Mouse (Mus musculus): ENCODE measurements around the gene Crip1. TPM values are rescaled to one million over a fixed set of nuclear protein-coding genes. Genes with fewer than 3 reads are reported as not detected.
A peak's percentile ranks its signal among the peaks of the same experiment; 100 is the strongest.

Crip1 gene
- polyA plus RNA-seq, 1 experiment from 2014 or later, result 53.4 TPM

GRCm38 (mm10) chr12:113163561-113164006, 17.5 kb downstream of the Crip1 start:
- Histone ChIP-seq H3K4me2 (no peak overlapping the region), H3K27me3 (replicated peaks) (no peaks in the 10 kb centered on the region), H3K27ac (replicated peaks) (peak overlapping the region; percentile 81), H3K9ac (replicated peaks) (peak overlapping the region; percentile 17; the same call in 1 of the 2 replicates), H3K36me3 (no peaks in the 10 kb centered on the region), H3K9me3 (replicated peaks) (no peaks in the 10 kb centered on the region), H3K4me1 (0 out of 2 replicates have a peak, but pooled peaks cover 4% of the 10 kb centered on the region), H3K4me3 (replicated peaks) (no peak overlapping the region)
- peak; percentile 68; the same call in 1 of the 2 replicates for ATAC-seq (ENCODE audit: low FRiP score)
- 62% methylated on average over 11 of the region's 11 CpGs for WGBS

- Histone ChIP-seq H3K9ac (replicated peaks) (no peak overlapping the region), H3K4me2 (no peak overlapping the region), H3K36me3 (no peaks in the 10 kb centered on the region), H3K27me3 (replicated peaks) (no peaks in the 10 kb centered on the region), H3K27ac (replicated peaks) (no peak overlapping the region), H3K4me1 (0 out of 2 replicates have a peak, but pooled peaks cover 2% of the 10 kb centered on the region), H3K9me3 (replicated peaks) (no peaks in the 10 kb centered on the region), H3K4me3 (replicated peaks) (no peak overlapping the region)
- no peak for ATAC-seq (ENCODE audit: low FRiP score)
- WGBS, result 83% methylated on average over 9 of the region's 9 CpGs
These were observed 22.0 kb downstream of the Crip1 start for GRCm38 (mm10) chr12:113168031-113168536.

GRCm38 (mm10) chr12:113176960-113177725, 31.0 kb downstream of the Crip1 start:
- Histone ChIP-seq H3K9me3 (replicated peaks) (no peaks in the 10 kb centered on the region), H3K9ac (replicated peaks) (no peak overlapping the region), H3K27me3 (replicated peaks) (no peaks in the 10 kb centered on the region), H3K4me1 (no peaks in the 10 kb centered on the region), H3K4me2 (no peak overlapping the region), H3K4me3 (replicated peaks) (no peak overlapping the region), H3K36me3 (no peaks in the 10 kb centered on the region), H3K27ac (replicated peaks) (no peak overlapping the region)
- no peak for ATAC-seq (ENCODE audit: low FRiP score)
- WGBS, result 91% methylated on average over 18 of the region's 18 CpGs

- Histone ChIP-seq H3K9ac (replicated peaks) (no peak overlapping the region), H3K27ac (replicated peaks) (no peak overlapping the region), H3K4me1 (peaks cover 7% of the 10 kb centered on the region), H3K36me3 (no peaks in the 10 kb centered on the region), H3K4me3 (replicated peaks) (no peak overlapping the region), H3K9me3 (replicated peaks) (no peaks in the 10 kb centered on the region), H3K27me3 (replicated peaks) (no peaks in the 10 kb centered on the region), H3K4me2 (no peak overlapping the region)
- 77% methylated on average over 4 of the region's 4 CpGs for WGBS
- no peak for ATAC-seq (ENCODE audit: low FRiP score)
These were observed 34.9 kb downstream of the Crip1 start for GRCm38 (mm10) chr12:113181020-113181419.

GRCm38 (mm10) chr12:113184945-113185344, 38.8 kb downstream of the Crip1 start:
- no peak for ATAC-seq (ENCODE audit: low FRiP score)
- H3K9ac ChIP-seq (replicated peaks), result no peak overlapping the region
- peak overlapping the region; percentile 78 for H3K4me2 ChIP-seq
- H3K27me3 ChIP-seq (replicated peaks), result no peaks in the 10 kb centered on the region
- H3K27ac ChIP-seq (replicated peaks), result no peak overlapping the region
- H3K4me1 ChIP-seq, result peaks cover 34% of the 10 kb centered on the region
- H3K36me3 ChIP-seq, result peaks cover 19% of the 10 kb centered on the region
- WGBS, result 67% methylated on average over 5 of the region's 5 CpGs
- no peaks in the 10 kb centered on the region for H3K9me3 ChIP-seq (replicated peaks)
- peak overlapping the region; percentile 78; the same call in 1 of the 2 replicates for H3K4me3 ChIP-seq (replicated peaks)

GRCm38 (mm10) chr12:113185442-113186291, 39.6 kb downstream of the Crip1 start, which contains the start of gene Tmem121:
Gene Tmem121 (plus strand): TSS chr12:113185930.
- Histone ChIP-seq H3K27ac (replicated peaks) (peak within 1 kb of the TSS; percentile 74), H3K4me2 (peak within 1 kb of the TSS; percentile 78), H3K9ac (replicated peaks) (peak within 1 kb of the TSS; percentile 86), H3K9me3 (replicated peaks) (no peaks in the 10 kb centered on the region), H3K36me3 (peaks cover 26% of the 10 kb centered on the region), H3K27me3 (replicated peaks) (no peaks in the 10 kb centered on the region), H3K4me3 (replicated peaks) (peak within 1 kb of the TSS; percentile 78), H3K4me1 (peaks cover 34% of the 10 kb centered on the region)
- whole genome bisulfite sequencing, result 1% methylated on average over 61 of the region's 63 CpGs
- ATAC-seq (ENCODE audit: low FRiP score), result peak; percentile 67

GRCm38 (mm10) chr12:113186326-113187010, 40.4 kb downstream of the Crip1 start:
- Histone ChIP-seq H3K4me1 (peaks cover 34% of the 10 kb centered on the region), H3K9ac (replicated peaks) (peak overlapping the region; percentile 86), H3K27me3 (replicated peaks) (no peaks in the 10 kb centered on the region), H3K36me3 (peaks cover 34% of the 10 kb centered on the region), H3K4me3 (replicated peaks) (peak overlapping the region; percentile 78), H3K4me2 (peak overlapping the region; percentile 78), H3K9me3 (replicated peaks) (no peaks in the 10 kb centered on the region), H3K27ac (replicated peaks) (peak overlapping the region; percentile 74)
- WGBS, result 31% methylated on average over 12 of the region's 12 CpGs
- peak; percentile 6 for ATAC-seq (ENCODE audit: low FRiP score)

GRCm38 (mm10) chr12:113187011-113187375, 40.9 kb downstream of the Crip1 start:
- Histone ChIP-seq H3K9ac (replicated peaks) (peak overlapping the region; percentile 86), H3K9me3 (replicated peaks) (no peaks in the 10 kb centered on the region), H3K36me3 (peaks cover 38% of the 10 kb centered on the region), H3K4me1 (peaks cover 34% of the 10 kb centered on the region), H3K4me3 (replicated peaks) (peak overlapping the region; percentile 78), H3K27me3 (replicated peaks) (no peaks in the 10 kb centered on the region), H3K27ac (replicated peaks) (no peak overlapping the region), H3K4me2 (peak overlapping the region; percentile 78)
- WGBS, result 57% methylated on average over 4 of the region's 4 CpGs
- no peak; the same call in 1 of the 2 replicates for ATAC-seq (ENCODE audit: low FRiP score)

GRCm38 (mm10) chr12:113187584-113188295, 41.6 kb downstream of the Crip1 start:
- Histone ChIP-seq H3K4me3 (replicated peaks) (peak overlapping the region; percentile 78), H3K4me2 (peak overlapping the region; percentile 78), H3K36me3 (peaks cover 44% of the 10 kb centered on the region), H3K9ac (replicated peaks) (peak overlapping the region; percentile 86), H3K4me1 (peaks cover 34% of the 10 kb centered on the region), H3K27me3 (replicated peaks) (no peaks in the 10 kb centered on the region), H3K9me3 (replicated peaks) (no peaks in the 10 kb centered on the region), H3K27ac (replicated peaks) (0 out of 2 replicates have a peak overlapping the region, but pooled peaks have one; percentile 4)
- peak; percentile 49 for ATAC-seq (ENCODE audit: low FRiP score)
- 5% methylated on average over 56 of the region's 56 CpGs for WGBS

GRCm38 (mm10) chr12:113188349-113189055, 42.4 kb downstream of the Crip1 start:
- Histone ChIP-seq H3K4me3 (replicated peaks) (peak overlapping the region; percentile 78; the same call in 1 of the 2 replicates), H3K36me3 (peaks cover 51% of the 10 kb centered on the region), H3K9me3 (replicated peaks) (no peaks in the 10 kb centered on the region), H3K27me3 (replicated peaks) (no peaks in the 10 kb centered on the region), H3K9ac (replicated peaks) (no peak overlapping the region; the same call in 1 of the 2 replicates), H3K4me2 (peak overlapping the region; percentile 78), H3K4me1 (peaks cover 34% of the 10 kb centered on the region), H3K27ac (replicated peaks) (no peak overlapping the region)
- 93% methylated on average over 50 of the region's 51 CpGs for WGBS
- ATAC-seq (ENCODE audit: low FRiP score), result no peak

Measured in neural tube, embryonic 15.5 days (tissue).